Mouse (Mus musculus): Measurements from ENCODE around the gene B230104I21Rik.

GRCm38 (mm10) chr4:154364752-154365151 is 28.8 kb downstream of the B230104I21Rik start:
- TF ChIP-seq CTCF (IDR thresholded peaks at IDR 0.05; ENCODE audit: low read depth) (no peak), EP300 (IDR thresholded peaks at IDR 0.05; ENCODE audit: low read depth) (no peak)
